Mouse (Mus musculus) bone marrow macrophage, adult 2 months (primary cell): Measurements from ENCODE around the gene Elovl1.

Experiments used
- CTCF ChIP-seq: IDR thresholded peaks from 2 replicates; pipeline ENCODE4 v1.5.1; 2012; ENCODE audit warnings: low read depth, mild to moderate bottlenecking, low read length, moderate library complexity
- POLR2A ChIP-seq: IDR thresholded peaks from 2 replicates; pipeline ENCODE4 v1.6.1; 2012; ENCODE audit warnings: mild to moderate bottlenecking, low read depth, low read length, borderline replicate concordance

DNA sequence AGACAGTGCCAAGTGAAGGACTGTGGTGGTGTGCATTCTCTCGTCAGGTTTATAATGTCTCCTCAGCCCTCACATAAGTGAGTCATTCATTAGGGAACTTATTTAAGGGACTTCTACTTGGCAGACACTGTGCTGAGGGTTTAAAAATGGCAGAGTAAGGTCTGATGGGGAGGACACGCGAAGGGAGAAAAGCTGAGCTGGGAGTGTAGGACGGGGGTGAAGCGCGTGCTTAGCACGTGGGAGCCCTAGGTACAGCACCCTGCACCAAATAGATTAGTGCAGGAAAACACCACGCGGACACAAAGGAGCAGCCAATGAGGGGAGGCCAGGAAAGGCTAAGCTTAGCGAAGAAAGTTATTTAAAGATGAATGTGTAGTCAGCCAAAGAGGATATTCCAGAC lies 17.2 kb downstream of the Elovl1 start:
- TF ChIP-seq POLR2A (no peak), CTCF (no peak)
